Mouse (Mus musculus) hindbrain, embryonic 11.5 days (tissue): Measurements from ENCODE around the gene Spata25. TPM values are rescaled to one million over a fixed set of nuclear protein-coding genes. Genes with fewer than 3 reads are reported as not detected.
"Not testable (repeated sequence)": the region's sequence is repeated elsewhere in the genome, so short reads cannot be mapped to it uniquely, and the experiment has no call there.

Source experiments
- ATAC-seq: fragments of 200-750 bp; cut with Nextera tagmentation; 2 replicates; pipeline ENCODE4 v1.8.0; 2017; ENCODE audit warnings: mild to moderate bottlenecking, moderate TSS enrichment, moderate library complexity; ENCODE audit not compliant: low FRiP score
- DNase-seq: peaks from one replicate; pipeline ENCODE4 v3.0.0-alpha.2; 2015; ENCODE audit warnings: low spot score
- H3K27ac ChIP-seq: fragments of 300-500 bp; sonication (generic); 2 replicates; pipeline ENCODE4 v1.5.1; 2014; ENCODE audit warnings: mild to moderate bottlenecking, low read depth, low read length
- H3K27me3 ChIP-seq: fragments of 300-500 bp; sonication (generic); 2 replicates; pipeline ENCODE4 v1.6.1; 2014; ENCODE audit warnings: mild to moderate bottlenecking, low read length, moderate library complexity, mixed read lengths; ENCODE audit not compliant: control insufficient read depth, insufficient read depth
- H3K36me3 ChIP-seq: fragments of 300-500 bp; sonication (generic); 2 replicates; pipeline ENCODE4 v1.6.1; 2014; ENCODE audit warnings: mild to moderate bottlenecking, low read length, moderate library complexity, mixed read lengths; ENCODE audit not compliant: control insufficient read depth, insufficient read depth
- H3K4me1 ChIP-seq: fragments of 300-500 bp; sonication (generic); replicated peaks from 2 replicates; pipeline ENCODE4 v1.6.1; 2014; ENCODE audit warnings: low read length, mixed read lengths; ENCODE audit not compliant: control insufficient read depth, insufficient read depth
- H3K4me2 ChIP-seq: fragments of 300-500 bp; sonication (generic); replicated peaks from 2 replicates; pipeline ENCODE4 v1.6.1; 2014; ENCODE audit warnings: mild to moderate bottlenecking, low read depth, low read length
- H3K4me3 ChIP-seq: fragments of 300-500 bp; sonication (generic); 2 replicates; pipeline ENCODE4 v1.5.1; 2014; ENCODE audit warnings: low read depth, low read length
- H3K9ac ChIP-seq: fragments of 300-500 bp; sonication (generic); 2 replicates; pipeline ENCODE4 v1.6.1; 2014; ENCODE audit warnings: low read depth, low read length
- H3K9me3 ChIP-seq: fragments of 300-500 bp; sonication (generic); 2 replicates; pipeline ENCODE4 v1.6.1; 2016; ENCODE audit warnings: low read length; ENCODE audit not compliant: control insufficient read depth
- WGBS: fragments of 180-500 bp; shearing (Covaris S2); extraction: QIAGEN DNeasy Blood & Tissue Kit; methylation state at CpG from one replicate; pipeline ENCODE4 v1.1.7; 2014; 5-methylcytosine and 5-hydroxymethylcytosine counted together
- polyA plus RNA-seq: library from polyadenylated mRNA; unstranded; fragments of >200 nt; fragmentation: Nextera tagmentation; extraction: Ambion mirVana; gene quantifications from 2 replicates; pipeline ENCODE4 v1.2.1, GENCODE M21; 2014

The Spata25 gene
- polyA plus RNA-seq, 1 experiment from 2014 or later = not detected

DNA sequence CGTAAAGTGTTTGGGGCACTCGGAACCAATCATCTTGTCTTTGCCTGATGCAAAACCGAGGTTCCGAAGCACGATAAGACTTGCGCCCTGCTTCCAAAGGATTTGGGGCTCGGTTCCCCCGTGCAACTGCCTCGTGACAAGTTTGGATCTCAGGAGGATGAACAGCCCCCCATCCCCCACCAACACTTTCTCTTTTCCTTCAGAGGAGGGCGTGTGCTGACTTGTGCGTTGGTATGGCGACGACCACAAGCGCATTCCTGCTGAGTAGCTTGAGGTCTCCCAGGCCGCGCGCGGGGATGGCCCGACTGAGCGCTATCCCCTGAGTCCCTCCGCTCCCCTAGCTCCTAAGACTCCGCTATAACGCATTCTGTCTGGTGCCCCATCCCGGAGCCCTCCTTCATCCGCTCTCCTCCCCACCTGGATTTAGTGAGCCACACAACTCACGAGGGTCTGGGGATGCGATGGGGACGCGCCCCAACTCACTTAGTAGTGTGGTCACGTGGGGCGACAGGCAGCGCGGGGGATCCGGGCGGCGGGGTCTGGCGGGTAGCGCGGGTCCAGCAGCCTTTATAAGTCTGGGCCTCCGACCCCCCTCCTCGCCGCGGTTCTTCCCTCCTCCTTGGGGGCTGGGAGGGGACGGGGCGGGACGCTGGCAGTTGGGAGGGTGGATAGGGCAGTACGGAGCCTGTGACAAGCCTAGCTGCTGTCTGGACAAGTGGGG lies 28.9 kb upstream of the Spata25 start, which contains the start of gene Pltp:
Pltp (minus strand) TSS at position 611 of the 721 bp plus-strand sequence.
- ATAC-seq = peak; percentile 86
- DNase-seq = peak; percentile 82
- peaks cover 11% of the 10 kb centered on the region for H3K27me3 ChIP-seq
- H3K9ac ChIP-seq = peak within 1 kb of the TSS; percentile 40
- peak within 1 kb of the TSS; percentile 92 for H3K4me2 ChIP-seq
- H3K36me3 ChIP-seq = no peaks in the 10 kb centered on the region
- WGBS = under 1% methylated on average over 37 of the region's 47 CpGs
- no peaks in the 10 kb centered on the region for H3K9me3 ChIP-seq
- H3K4me3 ChIP-seq = peak within 1 kb of the TSS; percentile 41
- H3K27ac ChIP-seq = peak within 1 kb of the TSS; percentile 25; the same call in 1 of the 2 replicates
- H3K4me1 ChIP-seq = peaks cover 3% of the 10 kb centered on the region; the same call in 1 of the 2 replicates

GRCm38 (mm10) chr2:164856309-164857100 lies 28.2 kb upstream of the Spata25 start:
- Histone ChIP-seq H3K36me3 (no peaks in the 10 kb centered on the region), H3K4me1 (peaks cover 3% of the 10 kb centered on the region; the same call in 1 of the 2 replicates), H3K27me3 (peaks cover 11% of the 10 kb centered on the region), H3K27ac (peak overlapping the region; percentile 24; the same call in 1 of the 2 replicates), H3K9ac (peak overlapping the region; percentile 40), H3K9me3 (no peaks in the 10 kb centered on the region), H3K4me2 (peak overlapping the region; percentile 92), H3K4me3 (peak overlapping the region; percentile 41)
- peak; percentile 36; the same call in 1 of the 2 replicates for ATAC-seq
- no peak for DNase-seq
- WGBS = under 1% methylated on average over 42 of the region's 42 CpGs

DNA sequence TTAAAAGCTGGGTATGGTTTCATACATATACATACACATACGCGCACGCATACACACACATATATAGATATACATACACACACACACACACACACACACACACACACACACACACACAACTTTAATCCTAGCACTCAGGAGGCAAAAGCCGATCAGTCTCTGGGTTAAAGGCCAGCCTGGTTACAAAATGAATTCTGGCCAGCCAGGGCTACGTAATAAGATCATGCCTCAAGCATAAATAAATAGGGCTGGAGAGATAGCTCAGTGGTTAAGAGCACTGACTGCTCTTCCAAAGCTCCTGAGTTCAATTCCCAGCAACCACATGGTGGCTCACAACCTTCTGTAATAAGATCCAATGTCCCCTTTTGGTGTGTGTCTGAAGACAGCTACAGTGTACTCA lies 27.2 kb upstream of the Spata25 start:
- H3K27me3 ChIP-seq = peaks cover 11% of the 10 kb centered on the region
- H3K9ac ChIP-seq, H3K36me3 ChIP-seq, H3K4me3 ChIP-seq, DNase-seq, H3K27ac ChIP-seq, H3K4me2 ChIP-seq, ATAC-seq, H3K9me3 ChIP-seq, H3K4me1 ChIP-seq: not testable (repeated sequence)
- 81% methylated on average over 5 of the region's 5 CpGs for WGBS

DNA sequence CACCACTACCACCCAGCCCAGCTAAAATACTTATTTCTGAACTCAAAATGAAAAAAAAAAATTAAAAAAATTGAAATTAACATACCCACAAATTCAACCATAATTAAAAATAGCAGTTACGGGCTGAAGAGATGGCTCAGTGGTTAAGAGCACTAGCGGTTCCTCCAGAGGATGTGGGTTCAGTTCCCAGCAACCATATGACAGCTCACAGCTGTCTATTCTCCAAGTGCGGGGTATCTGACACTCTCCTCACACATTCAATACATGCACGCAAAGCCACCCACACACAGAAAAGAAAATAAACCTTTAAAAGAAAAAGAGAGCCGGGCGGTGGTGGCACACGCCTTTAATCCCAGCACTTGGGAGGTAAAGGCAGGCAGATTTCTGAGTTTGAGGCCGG lies 21.7 kb upstream of the Spata25 start:
- no peaks in the 10 kb centered on the region for H3K4me1 ChIP-seq
- no peaks in the 10 kb centered on the region for H3K36me3 ChIP-seq
- WGBS = 90% methylated on average over 8 of the region's 8 CpGs

DNA sequence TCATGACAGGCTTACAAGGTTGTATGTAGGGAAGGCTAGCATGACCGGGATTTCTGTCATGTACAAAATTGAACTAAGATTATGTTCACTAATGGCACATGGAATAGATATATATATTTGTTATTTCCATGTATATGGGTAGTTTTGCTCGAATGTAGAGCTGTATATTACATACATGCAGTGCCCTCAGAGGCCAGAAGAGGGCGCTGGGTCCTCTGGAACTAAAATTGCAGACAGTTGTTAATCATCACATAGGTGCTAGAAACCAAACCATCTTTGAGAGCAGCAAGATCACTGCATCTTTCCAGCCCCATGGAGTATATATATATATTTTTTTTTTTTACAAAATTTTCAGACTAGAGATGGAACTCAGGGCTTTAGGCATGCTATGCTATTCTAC lies 17.4 kb upstream of the Spata25 start:
- DNase-seq (no peak), ATAC-seq (no peak)
- WGBS = 54% methylated on average over 3 of the region's 3 CpGs
- H3K36me3 ChIP-seq = no peaks in the 10 kb centered on the region
- no peaks in the 10 kb centered on the region for H3K4me1 ChIP-seq
- no peak overlapping the region for H3K4me3 ChIP-seq
- no peaks in the 10 kb centered on the region for H3K9me3 ChIP-seq
- H3K27me3 ChIP-seq = no peaks in the 10 kb centered on the region
- H3K4me2 ChIP-seq = no peak overlapping the region
- H3K9ac ChIP-seq = no peak overlapping the region
- no peak overlapping the region for H3K27ac ChIP-seq

More for the DNA sequence above, 21.7 kb upstream of the Spata25 start:
- no peak overlapping the region for H3K27ac ChIP-seq
- no peaks in the 10 kb centered on the region for H3K27me3 ChIP-seq
- no peak overlapping the region for H3K4me2 ChIP-seq
- ATAC-seq (no peak), DNase-seq (no peak)
- H3K9me3 ChIP-seq = no peaks in the 10 kb centered on the region
- H3K4me3 ChIP-seq = no peak overlapping the region
- no peak overlapping the region for H3K9ac ChIP-seq

GRCm38 (mm10) chr2:164835164-164835563 lies 6.8 kb upstream of the Spata25 start:
- WGBS = 93% methylated on average over 4 of the region's 4 CpGs
- no peak overlapping the region for H3K27ac ChIP-seq
- 0 out of 2 replicates have a peak, but pooled peaks cover 5% of the 10 kb centered on the region for H3K36me3 ChIP-seq
- no peaks in the 10 kb centered on the region for H3K27me3 ChIP-seq
- no peaks in the 10 kb centered on the region for H3K9me3 ChIP-seq
- no peak overlapping the region for H3K9ac ChIP-seq
- no peak for ATAC-seq
- 0 out of 2 replicates have a peak, but pooled peaks cover 4% of the 10 kb centered on the region for H3K4me1 ChIP-seq
- H3K4me2 ChIP-seq = no peak overlapping the region
- DNase-seq = no peak
- H3K4me3 ChIP-seq = no peak overlapping the region

DNA sequence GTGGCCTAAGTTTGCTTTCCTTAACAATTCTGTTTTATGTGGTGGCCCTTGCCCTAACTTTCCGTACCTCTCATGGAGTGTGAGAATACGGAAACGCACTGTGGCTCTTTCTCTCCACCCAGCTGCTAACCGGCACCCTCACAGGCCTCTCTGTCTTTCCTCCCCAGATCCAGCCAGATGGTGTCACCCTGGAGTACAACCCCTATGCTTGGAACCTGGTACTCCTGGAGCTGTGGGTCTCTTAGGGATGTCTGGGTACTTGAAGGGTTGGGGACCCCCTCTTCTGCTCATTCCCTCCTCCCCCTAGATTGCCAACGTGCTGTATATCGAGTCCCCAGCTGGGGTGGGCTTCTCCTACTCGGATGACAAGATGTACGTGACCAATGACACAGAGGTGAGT lies 6.2 kb upstream of the Spata25 start:
- H3K9ac ChIP-seq = peak overlapping the region; percentile 72
- H3K4me3 ChIP-seq = peak overlapping the region; percentile 50
- DNase-seq (no peak), ATAC-seq (no peak)
- H3K4me1 ChIP-seq = 0 out of 2 replicates have a peak, but pooled peaks cover 4% of the 10 kb centered on the region
- no peak overlapping the region for H3K27ac ChIP-seq
- 0 out of 2 replicates have a peak, but pooled peaks cover 5% of the 10 kb centered on the region for H3K36me3 ChIP-seq
- 49% methylated on average over 8 of the region's 8 CpGs for WGBS
- H3K9me3 ChIP-seq = no peaks in the 10 kb centered on the region
- no peaks in the 10 kb centered on the region for H3K27me3 ChIP-seq
- peak overlapping the region; percentile 98 for H3K4me2 ChIP-seq

DNA sequence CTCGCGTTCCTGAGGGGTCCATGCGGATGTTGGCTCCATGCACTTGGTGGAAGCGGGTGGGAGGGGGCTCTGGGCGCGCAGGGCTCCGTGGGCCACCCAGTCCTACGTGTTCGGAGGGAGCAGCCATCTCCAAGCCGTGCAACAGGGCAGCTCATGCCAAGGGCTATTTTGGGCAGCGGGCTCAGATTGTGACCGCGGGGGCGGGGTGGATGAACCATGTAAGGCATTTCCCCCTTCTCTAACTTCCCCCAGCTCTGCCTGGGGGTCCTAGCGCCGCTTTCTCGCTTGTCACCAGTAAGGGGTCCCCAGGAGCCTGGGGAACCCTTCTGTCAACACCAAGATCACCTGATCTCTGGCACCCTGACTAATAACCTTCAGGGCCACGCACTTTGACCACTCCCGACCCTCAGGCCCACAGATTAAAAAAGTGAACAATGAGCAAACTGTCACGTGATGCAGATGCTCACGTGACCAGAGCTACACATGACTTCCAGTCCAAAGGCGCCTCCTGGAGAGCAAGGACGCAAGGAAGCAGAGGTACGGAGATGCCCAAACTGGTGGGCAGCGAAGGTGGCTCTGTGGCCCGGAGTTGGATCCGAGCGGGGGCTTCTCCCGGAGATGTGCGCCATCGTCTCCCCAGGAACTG lies 5.1 kb upstream of the Spata25 start, which contains the start of gene Neurl2:
Neurl2 (minus strand) TSS at position 143 of the 646 bp plus-strand sequence.
- Histone ChIP-seq H3K36me3 (no peaks in the 10 kb centered on the region), H3K4me2 (peak within 1 kb of the TSS; percentile 98), H3K27ac (peak within 1 kb of the TSS; percentile 58), H3K9me3 (no peaks in the 10 kb centered on the region), H3K27me3 (no peaks in the 10 kb centered on the region), H3K9ac (peak within 1 kb of the TSS; percentile 72), H3K4me1 (0 out of 2 replicates have a peak, but pooled peaks cover 4% of the 10 kb centered on the region), H3K4me3 (peak within 1 kb of the TSS; percentile 50)
- DNase-seq (peak; percentile 95), ATAC-seq (peak; percentile 68)
- 0% methylated on average over 30 of the region's 31 CpGs for WGBS
